Mouse (Mus musculus) megakaryocyte, embryonic 14.5 days (primary cell): ENCODE measurements at regions not wholly inside any gene's neighbourhood (a gene's known extent, or its start where the extent isn't known, plus 50 kb on each side); places are given as distances from the start of the nearest gene placed in this dataset.

Experiments used
- FLI1 ChIP-seq: IDR thresholded peaks from 2 replicates; pipeline ENCODE4 v1.6.1; 2012; ENCODE audit warnings: low read length, inconsistent platforms, mixed read lengths
- GATA1 ChIP-seq: IDR thresholded peaks from 3 replicates; pipeline ENCODE4 v1.6.1; 2012; ENCODE audit warnings: mixed read lengths, low read length, inconsistent platforms, borderline replicate concordance

DNA sequence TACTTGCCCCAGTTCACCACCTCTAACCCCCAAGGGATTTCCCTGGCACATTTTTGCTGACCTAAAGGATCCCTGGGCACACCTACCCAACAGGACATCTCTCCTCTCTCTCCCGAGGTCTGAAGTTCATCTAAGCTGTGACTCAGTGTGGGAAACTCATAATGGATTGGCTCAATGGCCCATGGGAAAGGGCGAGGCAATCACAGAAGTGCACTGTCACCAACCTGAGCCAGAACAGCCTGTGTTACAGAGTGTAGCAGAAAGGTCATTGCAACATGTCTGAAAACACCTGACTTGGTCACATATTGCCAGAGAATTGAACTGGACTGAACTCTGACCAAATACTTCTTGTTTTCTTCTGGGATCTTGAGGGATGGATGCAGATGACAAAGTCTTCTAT is 89.2 kb upstream of the Jun start:
- TF ChIP-seq GATA1 (no peak), FLI1 (no peak)
